Mouse (Mus musculus): ENCODE measurements around the gene Tcf25.

The Tcf25 gene

GRCm38 (mm10) chr8:123352118-123352517, 21.4 kb upstream of the Tcf25 start:
- DNase-seq: no peak

GRCm38 (mm10) chr8:123352786-123353185, 20.8 kb upstream of the Tcf25 start:
- DNase-seq: peak; percentile 69

- no peak for DNase-seq
Measured at GRCm38 (mm10) chr8:123353216-123353615, 20.3 kb upstream of the Tcf25 start.

- peak; percentile 87 for DNase-seq
Measured at GRCm38 (mm10) chr8:123361082-123361739, 12.3 kb upstream of the Tcf25 start.

GRCm38 (mm10) chr8:123374239-123374578, 656 bp downstream of the Tcf25 start:
- DNase-seq: peak; percentile 93

- DNase-seq: no peak
Measured at GRCm38 (mm10) chr8:123375701-123376100, 2.1 kb downstream of the Tcf25 start.

- no peak for DNase-seq
Measured at GRCm38 (mm10) chr8:123376106-123376505, 2.6 kb downstream of the Tcf25 start.

GRCm38 (mm10) chr8:123381711-123382110, 8.2 kb downstream of the Tcf25 start:
- DNase-seq: no peak

GRCm38 (mm10) chr8:123382516-123382915, 9.0 kb downstream of the Tcf25 start:
- no peak for DNase-seq

GRCm38 (mm10) chr8:123384883-123385540, 11.5 kb downstream of the Tcf25 start:
- DNase-seq: peak; percentile 67

GRCm38 (mm10) chr8:123387041-123387440, 13.5 kb downstream of the Tcf25 start:
- DNase-seq: no peak

GRCm38 (mm10) chr8:123387801-123388200, 14.2 kb downstream of the Tcf25 start:
- DNase-seq: no peak

- DNase-seq: no peak
Measured at GRCm38 (mm10) chr8:123389026-123389425, 15.5 kb downstream of the Tcf25 start.

- no peak for DNase-seq
Measured at GRCm38 (mm10) chr8:123398308-123398707, 24.8 kb downstream of the Tcf25 start.

- no peak for DNase-seq
Measured at GRCm38 (mm10) chr8:123401936-123402335, 28.4 kb downstream of the Tcf25 start.

GRCm38 (mm10) chr8:123402730-123403326, 29.3 kb downstream of the Tcf25 start:
- DNase-seq: no peak

- no peak for DNase-seq
Measured at GRCm38 (mm10) chr8:123404521-123404920, 31.0 kb downstream of the Tcf25 start.

GRCm38 (mm10) chr8:123406786-123407185, 33.2 kb downstream of the Tcf25 start, which contains the start of gene Mc1r:
Mc1r (plus strand) TSS chr8:123407107.
- peak; percentile 71 for DNase-seq

- DNase-seq: no peak
Measured at GRCm38 (mm10) chr8:123407612-123408011, 34.1 kb downstream of the Tcf25 start.

GRCm38 (mm10) chr8:123408586-123409544, 35.3 kb downstream of the Tcf25 start:
- DNase-seq: no peak

GRCm38 (mm10) chr8:123410049-123410587, 36.6 kb downstream of the Tcf25 start:
- peak; percentile 65 for DNase-seq

GRCm38 (mm10) chr8:123410788-123411187, 37.2 kb downstream of the Tcf25 start:
- DNase-seq: no peak

- peak; percentile 90 for DNase-seq
Measured at GRCm38 (mm10) chr8:123411246-123411645, 37.7 kb downstream of the Tcf25 start, which contains the start of gene Tubb3. Tubb3 (plus strand) TSS chr8:123411424.
